Mouse (Mus musculus): ENCODE data around the gene Tspan31.
"Not testable (repeated sequence)": the region's sequence is repeated elsewhere in the genome, so short reads cannot be mapped to it uniquely, and the experiment has no call there.

The Tspan31 gene

DNA sequence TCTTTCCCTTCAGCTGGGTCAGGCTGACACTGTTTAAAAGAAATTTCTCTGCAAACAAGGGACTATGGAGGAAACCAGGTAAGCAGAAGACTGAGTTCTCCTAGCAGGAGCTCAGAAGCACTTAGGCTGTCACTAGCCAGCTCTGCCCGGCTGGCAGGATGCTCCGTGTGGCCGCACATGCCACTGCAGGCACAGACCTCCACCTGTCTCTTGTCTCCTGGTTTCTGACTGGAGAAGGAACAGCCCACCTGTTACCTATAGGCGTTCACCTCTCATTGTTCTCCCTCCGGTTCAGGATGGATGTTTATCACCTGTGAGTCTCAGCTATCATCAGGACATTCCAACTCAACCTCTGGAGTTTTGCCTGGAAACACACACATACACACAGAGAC is 13.8 kb upstream of the Tspan31 start:
- DNase-seq (ENCODE audit: low spot score), result no peak

DNA sequence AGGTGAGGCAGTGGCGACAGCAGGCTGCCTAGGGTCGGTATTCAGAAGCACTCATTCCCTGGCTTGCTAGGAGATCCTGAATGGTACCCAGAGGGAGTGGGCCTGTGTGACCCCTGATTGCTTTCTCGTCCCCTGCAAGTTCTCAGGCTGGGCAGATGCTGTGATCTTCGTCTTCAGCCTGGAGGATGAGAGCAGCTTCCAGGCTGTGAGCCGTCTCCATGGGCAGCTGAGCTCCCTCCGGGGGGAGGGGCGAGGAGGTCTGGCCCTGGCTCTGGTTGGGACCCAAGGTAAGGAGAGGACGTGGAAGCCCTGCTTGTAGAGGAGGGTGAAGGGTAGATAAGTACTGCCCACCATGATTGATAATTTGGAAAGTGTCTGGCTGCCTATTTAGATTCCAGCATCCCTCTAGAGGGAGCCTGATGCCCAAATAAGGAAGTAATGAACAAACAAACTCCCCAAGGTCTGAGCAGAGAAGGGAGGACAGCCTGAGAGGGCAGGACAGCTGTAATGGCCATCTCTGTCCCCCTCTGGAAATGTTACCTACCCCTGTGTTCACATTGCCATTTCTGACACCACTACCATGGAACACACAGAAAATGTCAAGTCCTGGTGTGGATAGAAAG is 13.3 kb upstream of the Tspan31 start:
- no peak for DNase-seq (ENCODE audit: low spot score)

- no peak for DNase-seq (ENCODE audit: low spot score)
Measured at GRCm38 (mm10) chr10:127081996-127082620, 12.0 kb upstream of the Tspan31 start.

- peak; percentile 61 for DNase-seq (ENCODE audit: low spot score)
Measured at GRCm38 (mm10) chr10:127080901-127081780, 11.1 kb upstream of the Tspan31 start.

GRCm38 (mm10) chr10:127079665-127080391 is 9.8 kb upstream of the Tspan31 start:
- no peak for DNase-seq (ENCODE audit: low spot score)

- peak; percentile 59 for DNase-seq (ENCODE audit: low spot score)
Measured at GRCm38 (mm10) chr10:127078677-127079575, 8.9 kb upstream of the Tspan31 start.

- peak; percentile 63 for DNase-seq (ENCODE audit: low spot score)
Measured at GRCm38 (mm10) chr10:127078001-127078676, 8.1 kb upstream of the Tspan31 start.

- peak; percentile 54 for DNase-seq (ENCODE audit: low spot score)
Measured at GRCm38 (mm10) chr10:127077515-127077914, 7.5 kb upstream of the Tspan31 start.

DNA sequence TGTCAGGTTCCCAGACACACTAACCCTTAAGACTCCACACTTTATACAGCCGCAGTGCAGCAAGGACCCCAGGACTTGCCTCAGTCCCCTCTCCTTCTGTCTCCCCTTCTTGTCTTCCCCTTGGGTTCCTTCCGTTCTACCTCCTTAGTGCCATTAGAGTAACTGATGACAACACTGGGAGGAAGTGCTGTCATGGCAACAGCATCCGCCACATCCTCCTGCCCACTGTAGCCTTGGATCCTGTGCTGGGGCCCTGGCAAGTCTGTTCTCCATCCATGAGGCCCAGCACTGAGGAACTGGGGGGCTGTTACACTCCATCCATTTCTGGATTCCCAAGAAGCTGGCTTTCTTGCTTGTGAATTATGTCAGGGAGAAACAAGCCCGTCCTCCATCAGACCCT is 6.0 kb upstream of the Tspan31 start:
- peak; percentile 55 for DNase-seq (ENCODE audit: low spot score)

- DNase-seq (ENCODE audit: low spot score), result no peak
Measured at GRCm38 (mm10) chr10:127075651-127076050, 5.6 kb upstream of the Tspan31 start.

DNA sequence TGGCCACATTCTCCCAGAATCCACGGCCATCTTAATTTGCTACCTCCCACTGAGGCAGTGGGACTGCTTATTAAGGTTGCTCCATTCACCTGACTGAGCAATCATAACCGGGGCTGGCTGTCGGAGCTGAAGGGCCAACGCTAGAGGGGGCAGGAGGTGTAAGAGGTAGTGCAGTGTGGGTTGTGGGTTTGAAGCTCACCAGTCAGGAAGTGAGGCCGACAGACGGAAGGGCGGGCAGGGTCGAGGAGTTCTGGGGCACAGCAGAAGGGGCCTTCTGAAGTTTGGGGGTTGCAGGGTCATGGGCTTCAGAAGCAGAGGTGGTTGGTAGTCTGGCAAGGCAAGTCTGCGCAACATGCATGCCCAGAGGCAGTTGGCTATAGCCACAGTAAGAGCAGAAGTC is 5.0 kb upstream of the Tspan31 start, which contains the start of gene Agap2:
Gene Agap2 (plus strand): TSS at position 205 of the 400 bp plus-strand sequence.
- no peak for DNase-seq (ENCODE audit: low spot score)

DNA sequence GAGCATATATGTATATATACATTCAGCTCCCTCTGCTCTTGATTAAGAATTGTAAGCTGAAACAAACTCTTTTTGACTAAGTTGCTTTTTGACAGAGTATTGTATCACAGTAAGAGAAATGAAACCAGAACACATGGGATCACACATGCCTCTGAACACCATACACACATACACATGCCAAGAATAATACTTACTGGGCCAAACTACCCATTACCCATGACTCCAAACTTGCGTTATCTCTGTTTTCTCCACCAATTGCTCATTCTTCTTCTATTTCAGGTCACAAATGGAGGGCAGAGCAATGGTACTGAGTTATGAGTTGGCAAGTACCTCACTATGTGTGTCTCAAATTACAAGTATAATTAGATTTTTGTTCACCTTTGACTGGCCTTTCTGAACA is 3.9 kb upstream of the Tspan31 start:
- no peak for DNase-seq (ENCODE audit: low spot score)

GRCm38 (mm10) chr10:127072969-127073368 is 2.9 kb upstream of the Tspan31 start:
- not testable (repeated sequence) for DNase-seq (ENCODE audit: low spot score)

- not testable (repeated sequence) for DNase-seq (ENCODE audit: low spot score)
Measured at GRCm38 (mm10) chr10:127072270-127072669, 2.2 kb upstream of the Tspan31 start.

GRCm38 (mm10) chr10:127071203-127071602 is 1.1 kb upstream of the Tspan31 start:
- no peak for DNase-seq (ENCODE audit: low spot score)

- peak; percentile 15 for DNase-seq (ENCODE audit: low spot score)
Measured at GRCm38 (mm10) chr10:127069281-127070189, 529 bp downstream of the Tspan31 start.

GRCm38 (mm10) chr10:127068360-127069038 is 1.6 kb downstream of the Tspan31 start:
- peak; percentile 11 for DNase-seq (ENCODE audit: low spot score)

DNA sequence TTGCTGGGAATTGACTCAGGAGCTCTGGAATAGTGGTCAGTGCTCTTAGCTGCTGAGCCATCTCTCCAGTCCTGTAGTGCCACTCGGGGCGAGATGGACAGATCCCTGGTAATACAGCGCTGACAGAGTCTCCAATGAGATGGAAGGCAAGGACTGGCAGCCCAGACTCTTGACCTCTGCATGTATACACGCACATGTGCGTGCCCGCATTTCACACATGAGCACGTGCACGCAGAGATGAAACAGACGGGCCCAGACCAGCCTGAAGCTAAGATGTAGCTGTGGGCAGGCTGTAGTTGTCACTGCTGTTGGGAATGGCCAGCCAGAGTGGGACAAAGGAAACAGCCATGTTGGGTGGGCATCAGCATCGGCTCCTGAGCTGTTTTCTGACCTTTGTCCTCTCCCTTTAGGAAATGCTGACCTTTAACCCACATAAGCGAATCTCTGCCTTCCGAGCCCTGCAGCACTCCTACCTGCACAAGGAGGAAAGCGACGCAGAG is 3.5 kb downstream of the Tspan31 start:
- DNase-seq (ENCODE audit: low spot score), result no peak

GRCm38 (mm10) chr10:127065981-127066380 is 4.1 kb downstream of the Tspan31 start:
- no peak for DNase-seq (ENCODE audit: low spot score)
